Mouse (Mus musculus) monocyte, adult 2 months (primary cell): ENCODE measurements around the gene Nsd1.

Source experiments
- DNase-seq, 2 experiments: peaks; one replicate each; pipeline ENCODE4 v3.0.0; 2022; ENCODE audit warnings: low spot score in 2 of 2, low read depth in 1 of 2

Nsd1 gene

DNA sequence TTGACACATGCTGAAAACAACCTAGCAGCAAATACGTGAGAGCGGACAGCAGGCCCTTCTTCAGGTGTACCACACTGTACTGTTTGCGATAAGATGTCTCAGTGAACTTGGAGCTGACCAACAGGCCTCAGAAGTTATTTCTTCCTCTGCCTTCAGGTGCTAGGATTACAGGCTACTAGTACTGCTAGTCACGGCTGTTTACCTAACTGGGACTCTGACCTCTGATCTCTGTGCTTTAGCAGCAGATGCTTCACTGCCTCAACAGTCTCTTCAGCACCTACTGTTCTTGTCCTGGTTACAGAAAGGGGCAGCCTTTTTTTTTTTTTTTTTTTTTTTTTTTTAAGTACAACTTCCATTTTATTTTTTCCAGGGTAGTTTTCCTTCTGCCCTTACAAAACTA lies 43.2 kb downstream of the Nsd1 start:
- DNase-seq, result no peak

DNA sequence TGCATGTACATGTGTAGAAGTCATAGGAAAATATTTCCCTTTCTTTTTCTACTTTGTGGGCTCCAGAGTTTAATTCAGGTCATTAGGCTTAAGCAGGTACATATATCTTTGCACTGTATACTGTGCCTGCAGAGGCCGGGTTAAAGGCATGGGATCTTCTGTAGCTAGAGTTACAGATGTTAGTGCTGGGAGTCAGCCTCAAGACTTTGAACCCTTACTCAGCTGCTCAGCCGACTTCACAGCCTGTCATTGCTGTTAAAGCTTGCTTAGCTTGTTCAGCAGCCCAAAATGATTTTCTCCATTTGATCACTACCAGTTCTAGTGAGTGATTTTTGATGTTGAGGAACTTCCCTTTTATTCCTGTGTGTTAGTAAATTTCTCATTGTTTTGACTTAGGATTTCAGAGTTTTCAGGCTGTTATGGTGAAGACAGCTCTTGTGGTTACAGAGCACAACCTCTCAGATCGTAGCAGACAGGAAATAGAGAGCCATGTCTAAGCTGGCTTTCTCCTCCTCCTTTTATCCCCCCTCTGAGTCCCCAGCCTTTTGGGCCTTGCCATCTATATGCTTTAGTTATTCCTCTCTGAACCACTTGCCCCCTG lies 45.6 kb downstream of the Nsd1 start:
- DNase-seq, result no peak

DNA sequence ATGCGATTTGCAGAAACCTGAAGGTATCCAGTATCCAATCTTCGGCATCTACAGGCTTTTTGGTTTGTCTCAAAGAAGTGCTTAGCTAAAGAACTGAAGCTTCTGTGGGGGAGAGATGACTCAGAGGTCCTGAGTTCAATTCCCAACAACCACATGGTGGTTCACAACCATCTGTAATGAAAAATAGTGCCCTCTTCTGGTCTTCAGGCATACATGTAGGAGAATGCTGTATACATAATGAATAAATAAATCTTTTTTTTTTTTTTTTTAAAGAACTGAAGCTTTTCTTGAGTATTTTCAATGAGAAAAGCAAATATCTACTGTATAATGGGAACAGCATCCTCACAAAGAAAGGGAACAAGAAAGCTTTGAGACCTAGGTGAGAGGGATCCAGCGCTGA lies 49.1 kb downstream of the Nsd1 start:
- DNase-seq, result no peak

DNA sequence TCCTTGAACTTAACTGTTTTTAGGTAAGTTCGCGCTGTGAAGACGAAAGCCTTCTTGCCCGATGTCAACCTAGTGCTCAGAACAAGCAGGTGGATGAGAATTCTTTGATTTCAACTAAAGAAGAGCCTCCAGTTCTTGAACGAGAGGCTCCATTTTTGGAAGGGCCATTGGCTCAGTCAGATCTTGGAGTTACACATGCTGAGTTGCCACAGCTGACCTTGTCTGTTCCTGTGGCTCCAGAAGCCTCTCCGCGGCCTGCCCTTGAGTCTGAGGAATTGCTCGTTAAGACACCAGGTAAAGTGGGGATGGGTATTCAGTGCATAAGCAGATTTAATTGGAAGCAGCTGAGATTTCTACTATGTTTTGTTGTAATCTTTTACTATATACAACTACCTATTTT lies 51.9 kb downstream of the Nsd1 start:
- no peak for DNase-seq

DNA sequence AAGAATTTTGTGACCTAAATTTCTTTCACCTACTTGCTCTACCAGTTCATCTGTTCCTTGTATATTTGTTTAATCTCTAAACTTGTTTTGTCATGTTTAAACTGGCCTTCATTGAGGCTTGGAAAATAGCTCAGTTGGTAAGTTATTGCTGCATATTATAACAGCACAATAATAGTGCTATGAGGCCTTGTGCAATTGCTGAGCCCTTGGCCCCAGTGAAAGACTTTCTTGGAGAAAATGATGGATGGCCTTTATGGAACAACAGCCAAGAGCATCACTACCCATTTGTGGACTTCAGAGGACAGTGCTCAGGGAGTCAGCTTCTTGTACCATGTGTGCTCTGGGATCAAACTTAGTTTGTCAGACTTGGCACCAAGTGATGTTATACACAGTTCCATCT lies 52.5 kb downstream of the Nsd1 start:
- DNase-seq, result no peak

DNA sequence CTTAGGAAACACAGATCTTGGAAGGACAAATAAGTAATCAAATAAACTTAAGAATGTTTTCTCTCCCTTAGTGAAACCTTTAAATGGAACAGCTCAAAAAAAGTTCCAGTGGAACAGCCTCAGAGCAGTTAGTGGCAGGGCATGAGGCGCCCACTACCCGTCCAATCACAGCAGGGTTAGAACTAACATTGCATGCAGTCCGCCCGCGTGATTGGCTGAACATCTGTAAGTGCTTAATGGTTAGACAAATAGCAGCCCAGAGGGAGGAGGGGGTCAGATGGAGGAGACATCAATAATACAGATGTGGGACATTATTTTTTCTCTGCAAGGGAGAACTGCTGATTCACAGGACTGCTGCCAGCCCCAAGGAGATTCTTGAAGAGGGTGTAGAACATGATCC lies 67.6 kb downstream of the Nsd1 start:
- no peak for DNase-seq

DNA sequence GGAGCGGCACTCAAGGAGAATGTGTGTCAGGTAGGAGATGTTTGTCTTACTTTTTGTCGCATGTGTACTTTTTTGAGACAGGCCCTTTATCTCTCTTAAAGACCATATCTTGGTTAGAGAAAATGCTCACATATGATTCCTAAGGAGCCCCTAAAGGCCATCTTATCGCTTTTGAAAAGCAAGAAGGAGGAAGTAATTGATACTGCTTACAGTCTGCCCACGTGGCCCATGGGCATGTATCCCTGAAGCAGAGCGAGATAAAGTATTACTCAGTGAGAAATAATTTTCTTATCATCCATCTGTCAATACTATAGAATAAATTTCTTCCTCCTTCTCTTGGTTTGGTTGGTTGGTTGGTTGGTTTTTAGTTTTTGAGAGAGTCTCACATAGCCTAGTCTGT lies 68.1 kb downstream of the Nsd1 start:
- no peak for DNase-seq

DNA sequence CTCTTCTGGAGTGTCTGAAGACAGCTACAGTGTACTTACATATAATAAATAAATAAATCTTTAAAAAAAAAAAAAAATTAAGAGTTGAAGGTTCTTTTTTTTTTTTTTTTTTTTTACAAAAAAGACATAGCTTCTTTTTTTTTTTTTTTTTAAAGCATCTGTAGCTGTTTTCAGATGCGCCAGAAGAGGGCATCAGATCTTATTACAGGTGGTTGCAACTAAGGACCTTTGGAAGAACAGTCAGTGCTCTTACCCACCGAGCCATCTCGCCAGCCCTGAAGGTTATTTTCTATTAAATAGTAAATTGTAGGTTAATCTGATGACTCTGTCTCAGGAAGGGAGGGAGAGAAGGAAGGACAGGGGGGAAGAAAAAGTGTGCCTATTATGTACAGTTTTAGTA lies 79.3 kb downstream of the Nsd1 start:
- DNase-seq, result no peak

DNA sequence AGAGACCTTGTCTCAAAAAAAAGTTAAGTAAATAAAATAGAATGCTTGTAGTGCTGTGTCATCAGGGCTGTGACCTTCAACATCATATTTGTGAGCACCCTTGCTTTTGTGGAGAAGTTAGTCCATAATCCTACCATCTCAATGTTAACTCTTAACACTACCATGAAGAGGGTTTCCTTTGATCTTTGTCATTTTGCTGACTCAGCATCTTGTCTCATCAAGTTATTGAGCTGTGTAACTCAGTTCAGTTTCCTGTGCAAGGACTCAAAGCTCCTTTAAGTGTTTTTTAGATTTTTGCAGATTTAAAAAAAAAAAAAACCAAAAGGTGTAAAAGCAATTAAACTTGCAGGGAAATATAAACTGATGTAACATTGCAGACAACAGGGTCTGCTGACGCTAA lies 87.2 kb downstream of the Nsd1 start:
- no peak for DNase-seq

DNA sequence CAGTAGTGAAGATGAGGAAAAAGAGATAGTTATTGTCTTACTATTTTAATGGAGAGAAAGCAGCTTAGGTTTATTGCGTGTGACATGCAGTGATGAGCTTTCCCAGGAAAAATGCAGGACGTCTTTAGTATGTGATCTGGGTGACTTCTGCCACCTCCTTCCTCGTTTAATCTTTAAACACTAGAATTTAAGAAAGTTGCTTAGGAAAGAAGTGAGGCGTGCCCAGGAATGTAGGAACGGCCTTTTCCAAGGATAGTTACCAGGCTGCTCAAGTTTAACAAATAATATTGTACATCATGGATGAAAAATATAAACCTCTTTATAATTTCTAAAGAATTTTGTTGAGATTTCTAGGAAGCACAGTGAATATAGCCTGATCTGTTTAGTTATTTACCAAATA lies 91.3 kb downstream of the Nsd1 start:
- no peak for DNase-seq

DNA sequence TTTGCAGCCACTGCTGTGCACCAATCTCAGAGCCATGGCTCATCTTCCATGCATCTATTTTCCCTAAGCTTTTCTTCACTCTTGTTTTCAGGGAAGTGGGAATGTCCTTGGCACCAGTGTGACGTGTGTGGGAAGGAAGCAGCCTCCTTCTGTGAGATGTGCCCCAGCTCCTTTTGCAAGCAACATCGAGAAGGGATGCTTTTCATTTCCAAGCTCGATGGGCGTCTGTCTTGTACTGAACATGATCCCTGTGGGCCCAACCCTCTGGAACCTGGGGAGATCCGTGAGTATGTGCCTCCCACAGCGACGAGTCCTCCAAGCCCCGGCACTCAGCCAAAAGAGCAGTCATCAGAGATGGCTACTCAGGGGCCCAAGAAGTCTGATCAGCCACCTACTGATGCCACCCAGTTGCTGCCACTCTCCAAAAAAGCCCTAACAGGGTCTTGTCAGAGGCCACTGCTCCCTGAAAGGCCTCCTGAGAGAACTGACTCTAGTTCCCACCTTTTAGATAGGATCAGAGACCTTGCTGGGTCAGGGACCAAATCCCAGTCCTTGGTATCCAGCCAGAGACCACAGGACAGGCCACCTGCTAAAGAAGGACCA lies 102.5 kb downstream of the Nsd1 start:
- no peak for DNase-seq

DNA sequence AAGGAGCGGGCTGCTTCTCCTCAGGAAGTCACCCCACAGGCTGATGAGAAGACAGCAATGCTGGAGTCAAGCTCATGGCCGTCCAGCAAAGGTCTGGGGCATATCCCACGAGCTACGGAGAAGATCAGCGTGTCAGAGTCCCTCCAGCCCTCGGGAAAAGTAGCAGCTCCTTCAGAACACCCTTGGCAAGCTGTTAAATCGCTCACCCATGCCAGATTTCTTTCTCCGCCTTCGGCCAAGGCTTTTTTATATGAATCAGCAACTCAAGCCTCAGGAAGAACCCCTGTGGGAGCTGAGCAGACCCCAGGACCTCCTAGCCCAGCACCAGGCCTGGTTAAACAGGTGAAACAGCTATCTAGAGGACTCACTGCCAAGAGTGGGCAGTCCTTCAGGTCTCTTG lies 103.5 kb downstream of the Nsd1 start:
- DNase-seq, result no peak

DNA sequence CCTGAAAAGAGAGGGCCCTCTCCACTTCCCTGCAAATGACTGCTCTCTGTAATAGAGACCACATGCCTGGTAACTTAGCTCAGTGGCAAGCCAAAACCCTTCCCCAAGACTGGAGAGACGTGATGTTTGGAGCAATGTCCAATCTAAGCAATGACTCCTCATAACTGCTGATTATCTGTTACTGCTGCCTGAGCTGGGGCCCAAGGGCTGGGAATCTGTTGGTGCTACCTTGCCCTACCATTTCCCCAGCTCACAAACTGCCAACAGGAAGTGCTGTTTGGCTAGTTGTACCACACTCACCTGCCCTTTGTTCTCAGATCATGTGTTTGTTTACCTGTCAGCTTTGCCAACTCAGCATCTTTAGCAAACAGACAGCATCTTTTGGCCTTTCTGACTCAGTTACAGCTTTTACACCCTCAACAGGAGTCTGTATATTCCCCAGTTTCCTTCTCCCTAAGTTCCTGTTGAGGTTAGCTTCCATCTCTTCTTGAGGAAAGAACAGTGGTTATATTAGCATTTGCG lies 105.4 kb downstream of the Nsd1 start:
- DNase-seq, result no peak

DNA sequence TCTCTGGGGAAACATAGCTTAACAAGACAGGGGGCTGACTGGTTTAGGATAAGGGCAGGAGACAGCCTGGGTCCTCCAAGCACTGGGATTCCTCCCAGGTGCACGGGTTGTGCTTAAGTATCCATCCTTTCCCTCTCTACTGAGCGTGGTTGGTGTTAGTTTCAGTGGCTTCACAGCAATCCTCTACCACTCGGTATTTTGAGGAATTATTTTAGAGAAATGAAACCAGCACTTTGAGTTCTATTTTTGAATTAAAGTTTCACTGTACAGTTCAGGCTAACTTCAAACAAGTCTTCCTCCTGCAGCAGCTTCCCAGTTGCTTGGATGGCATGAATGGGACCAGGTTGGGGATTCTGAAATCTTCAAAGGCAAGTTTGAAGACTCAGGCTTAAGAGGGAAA lies 108.8 kb downstream of the Nsd1 start:
- DNase-seq, result peak in 1 of 2 experiments; percentile 45

DNA sequence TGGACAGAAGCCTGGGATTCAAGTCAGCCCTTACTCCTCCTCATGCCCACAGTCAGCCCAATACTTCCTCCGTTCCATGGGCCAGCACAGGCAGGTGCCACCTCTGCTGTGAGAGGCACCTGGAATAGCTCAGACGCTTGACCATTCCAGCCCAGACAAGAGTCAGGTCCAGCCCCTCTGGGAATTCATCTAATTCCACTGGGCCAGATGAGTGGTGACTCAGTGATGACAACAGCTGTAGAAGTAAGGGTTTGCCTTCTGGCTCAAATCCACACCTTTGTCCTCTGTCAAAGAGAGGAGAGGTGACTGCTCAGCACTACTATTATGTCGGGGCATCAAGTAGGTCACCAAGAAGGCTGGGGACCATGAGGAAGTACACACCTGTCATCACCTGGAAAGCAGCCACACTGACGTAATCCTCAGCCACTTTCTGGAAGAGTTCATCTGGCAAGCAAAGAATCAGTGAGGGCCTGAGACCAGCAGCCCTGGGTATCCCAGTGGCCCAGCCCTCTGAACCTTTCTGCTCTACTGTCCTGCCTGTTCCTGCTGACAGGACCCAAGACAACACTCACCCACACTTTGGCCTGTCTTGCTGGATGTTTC lies 110.5 kb downstream of the Nsd1 start, which contains the start of gene Prelid1:
TSS of gene Prelid1 (plus strand) at position 570 of the 603 bp plus-strand sequence.
- DNase-seq, result no peak

DNA sequence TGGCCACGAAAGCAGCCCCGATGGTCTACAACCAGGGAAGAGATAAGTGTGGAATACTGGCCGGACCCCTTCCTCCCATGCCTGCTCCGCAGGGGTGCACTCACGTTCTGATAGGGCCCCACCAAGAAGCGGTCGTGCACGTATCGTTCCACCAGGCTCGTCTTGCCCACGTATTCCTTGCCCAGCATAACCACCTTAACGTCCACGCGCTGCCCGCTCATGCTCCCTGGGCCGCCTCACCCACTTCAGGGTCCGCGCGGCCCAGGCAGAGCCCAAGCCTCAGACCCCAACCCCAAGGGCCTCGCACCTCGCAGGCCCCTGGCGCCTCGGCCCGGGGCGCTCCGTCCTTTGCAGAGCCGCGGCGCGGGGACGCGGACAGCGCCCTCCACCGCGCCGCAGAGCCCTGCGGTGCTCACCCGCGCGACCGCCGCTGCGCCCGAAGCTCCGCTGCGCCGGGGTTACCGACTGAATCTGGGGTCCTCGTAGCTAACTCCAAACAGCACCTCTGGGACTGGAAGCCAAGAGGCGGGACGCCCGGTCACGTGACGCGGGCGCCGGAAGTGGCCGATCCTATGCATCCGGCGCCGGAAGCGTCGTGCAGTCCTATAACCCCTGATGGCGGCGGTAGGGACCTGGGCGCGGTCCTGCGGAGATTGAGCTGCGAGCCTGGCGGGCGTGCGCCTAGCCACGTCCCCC lies 112.0 kb downstream of the Nsd1 start, which contains the start of gene Rab24:
TSS of gene Rab24 (minus strand) at position 513 of the 696 bp plus-strand sequence.
- DNase-seq, result peak; percentile 40 to 65

DNA sequence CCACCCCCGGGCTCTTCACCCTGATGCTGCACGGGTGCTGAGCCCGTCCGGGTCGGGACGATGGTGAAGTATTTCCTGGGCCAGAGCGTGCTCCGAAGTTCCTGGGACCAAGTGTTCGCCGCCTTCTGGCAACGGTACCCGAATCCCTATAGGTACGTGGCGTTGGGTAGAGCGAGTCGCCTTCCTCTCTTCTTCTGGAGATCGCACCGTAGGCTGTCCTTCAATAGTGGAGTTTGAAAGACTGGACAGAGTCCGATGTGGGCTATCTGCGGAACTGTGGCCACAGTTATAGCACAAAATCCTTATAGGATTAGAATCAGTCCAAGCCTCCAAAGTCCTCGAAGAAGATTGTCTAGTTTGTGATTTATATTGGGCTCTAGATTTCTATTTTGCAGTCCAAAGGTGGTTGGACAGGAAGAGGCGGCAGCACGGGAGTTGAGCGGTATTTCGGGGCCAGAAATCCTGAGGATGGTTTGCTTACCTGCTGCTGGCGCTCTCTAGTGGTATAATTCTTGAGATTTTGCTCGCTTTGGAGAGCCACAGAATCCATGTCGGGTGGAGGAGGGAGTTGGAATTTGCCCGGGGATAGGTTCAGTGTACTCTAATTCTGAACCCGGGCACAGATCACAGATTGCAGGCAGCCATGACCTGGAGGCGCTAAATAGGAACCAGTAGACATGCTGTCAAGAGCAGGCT lies 112.7 kb downstream of the Nsd1 start:
- no peak for DNase-seq

DNA sequence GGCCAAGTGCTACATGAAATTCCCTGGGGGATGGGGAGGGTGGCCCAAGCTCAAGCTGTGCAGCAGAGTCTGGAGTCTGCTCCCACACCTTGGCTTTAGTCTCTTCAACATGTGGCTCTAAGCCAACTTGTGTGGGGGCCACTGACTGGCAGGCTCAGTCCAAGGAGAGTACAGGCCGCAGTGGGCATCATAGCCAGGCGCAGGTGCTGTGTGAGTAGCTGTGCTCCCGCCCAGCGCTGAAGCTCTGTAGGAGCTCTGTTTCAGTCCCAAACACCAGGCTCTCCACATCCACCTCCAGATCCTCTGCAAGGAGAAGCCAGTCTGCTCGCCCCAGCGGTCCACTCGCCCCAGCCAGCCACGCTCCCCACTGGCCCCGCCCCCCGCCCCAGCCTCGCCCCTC lies 116.0 kb downstream of the Nsd1 start:
- DNase-seq, result no peak

DNA sequence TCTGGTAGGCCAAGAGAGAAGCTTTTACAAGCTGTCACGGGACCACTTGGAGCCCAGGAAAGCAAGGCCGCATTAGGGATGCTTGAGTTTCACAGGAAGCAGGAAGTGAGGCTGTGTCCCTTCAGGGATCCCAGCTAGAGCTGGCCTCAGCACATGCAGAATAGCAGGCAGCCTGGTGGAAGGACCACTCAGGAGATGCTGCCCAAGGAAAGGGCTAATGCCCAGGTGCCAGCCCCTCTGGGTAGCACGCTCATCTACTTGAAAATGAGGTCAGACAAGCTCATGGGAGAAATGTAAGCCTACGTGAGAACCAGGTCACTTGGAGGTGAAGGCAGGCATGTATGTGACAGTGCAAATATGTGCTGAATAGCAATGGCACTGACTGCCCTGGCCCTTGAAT lies 117.6 kb downstream of the Nsd1 start:
- no peak for DNase-seq

DNA sequence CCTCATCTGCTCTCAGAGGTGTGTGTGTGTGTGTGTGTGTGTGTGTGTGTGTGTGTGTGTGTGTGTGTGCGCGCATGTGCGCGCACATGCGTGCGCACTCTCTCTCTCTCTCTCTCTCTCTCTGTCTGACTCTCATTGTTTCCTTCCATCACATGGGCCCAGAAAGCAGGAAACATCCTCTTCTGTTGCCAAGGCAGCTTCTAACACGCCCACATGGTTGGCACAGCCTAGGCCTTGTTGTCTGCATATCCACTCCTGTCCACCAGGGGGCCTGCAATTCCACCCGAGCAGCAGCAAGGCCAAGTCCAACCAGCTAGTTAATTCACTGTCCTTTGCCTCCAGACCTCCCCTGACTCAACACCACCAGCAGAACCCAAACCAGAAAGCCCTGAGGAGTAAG lies 118.1 kb downstream of the Nsd1 start:
- peak; percentile 74 to 80 for DNase-seq

DNA sequence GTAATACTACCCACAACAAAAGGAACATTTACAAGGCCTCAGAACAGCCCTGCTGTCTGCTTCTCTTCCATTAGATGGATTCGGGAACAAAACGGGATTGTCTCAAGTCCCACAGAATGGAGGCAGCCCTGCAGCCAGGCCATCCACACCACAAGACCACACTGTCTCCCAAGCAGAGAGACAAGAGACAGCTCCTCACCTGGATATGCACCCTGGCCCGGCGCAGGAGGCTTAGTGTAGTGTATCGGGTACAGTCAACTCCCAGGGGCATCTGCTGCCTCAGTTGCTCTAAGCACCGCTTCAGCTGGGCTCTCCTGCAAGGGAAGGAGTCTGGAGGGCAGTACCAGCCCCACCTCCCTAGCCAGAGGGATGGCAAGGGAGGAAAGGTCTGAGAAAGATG lies 118.6 kb downstream of the Nsd1 start:
- no peak for DNase-seq
